Mouse (Mus musculus) 416B (cell line): ENCODE measurements around the gene Ipmk.
"Not testable (repeated sequence)": the region's sequence is repeated elsewhere in the genome, so short reads cannot be mapped to it uniquely, and the experiment has no call there.

Experiments
- DNase-seq: peaks from one replicate; pipeline ENCODE4 v3.0.0; 2011; ENCODE audit warnings: low read depth

Ipmk gene

GRCm38 (mm10) chr10:71422047-71423037 is 74.8 kb downstream of the Ipmk start:
- DNase-seq = peak; percentile 76

GRCm38 (mm10) chr10:71426740-71427139 is 79.2 kb downstream of the Ipmk start:
- DNase-seq = no peak

DNA sequence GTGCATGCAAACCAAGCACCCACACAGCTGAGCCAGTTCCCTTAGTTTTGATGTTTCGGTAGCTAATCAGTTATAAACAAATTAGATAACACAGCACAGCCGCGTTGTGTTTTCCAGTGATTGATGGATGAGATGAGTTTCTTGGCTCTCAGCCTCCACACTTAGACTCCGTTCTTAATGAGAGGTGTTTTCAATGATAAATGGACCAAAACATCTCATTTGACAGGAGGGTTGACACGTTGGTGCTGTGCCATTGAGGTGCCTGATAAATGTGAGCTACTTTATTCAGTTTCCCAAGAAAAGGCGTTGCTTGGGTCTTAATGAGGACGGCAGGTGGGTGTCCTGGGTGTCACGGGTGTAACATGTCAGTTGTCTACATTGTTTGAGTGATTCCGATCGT is 79.8 kb downstream of the Ipmk start:
- DNase-seq = no peak

GRCm38 (mm10) chr10:71428246-71428864 is 80.8 kb downstream of the Ipmk start:
- DNase-seq = no peak

DNA sequence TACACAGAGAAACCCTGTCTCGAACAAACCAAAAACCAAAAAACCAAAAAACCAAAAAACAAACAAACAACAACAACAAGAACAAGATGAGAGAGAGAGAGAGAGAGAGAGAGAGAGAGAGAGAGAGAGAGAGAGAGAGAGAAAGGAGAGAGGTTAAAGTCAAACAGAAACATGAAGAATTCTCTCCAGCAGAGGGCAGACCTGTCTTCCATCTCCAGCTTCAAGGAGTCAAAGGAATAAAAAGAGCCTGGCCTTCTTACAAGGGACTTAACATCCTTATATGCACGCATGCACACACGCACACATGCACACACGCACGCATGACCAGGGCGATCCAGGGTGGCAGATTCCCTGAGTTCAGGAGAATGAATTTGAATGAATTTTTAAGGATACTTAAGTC is 83.1 kb downstream of the Ipmk start:
- peak; percentile 46 for DNase-seq

DNA sequence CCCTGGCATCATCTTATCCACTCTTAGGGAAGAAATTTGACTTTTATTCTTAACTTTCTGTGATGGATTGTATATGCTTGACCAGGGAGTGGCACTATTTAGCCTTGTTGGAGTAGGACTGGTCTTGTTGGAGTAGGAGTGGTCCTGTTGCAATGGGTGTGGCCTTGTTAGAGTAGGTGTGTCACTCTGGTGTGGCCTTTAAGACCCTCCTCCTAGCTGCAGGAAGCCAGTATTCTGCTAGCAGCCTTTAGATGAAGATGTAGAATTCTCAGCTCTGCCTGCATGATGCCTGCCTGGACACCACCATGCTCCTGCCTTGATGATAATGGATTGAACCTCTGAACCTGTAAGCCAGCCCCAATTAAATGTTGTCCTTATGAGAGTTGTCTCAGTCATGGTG is 95.5 kb downstream of the Ipmk start:
- DNase-seq = peak; percentile 10

GRCm38 (mm10) chr10:71447661-71448060 is 100.1 kb downstream of the Ipmk start:
- DNase-seq = no peak

DNA sequence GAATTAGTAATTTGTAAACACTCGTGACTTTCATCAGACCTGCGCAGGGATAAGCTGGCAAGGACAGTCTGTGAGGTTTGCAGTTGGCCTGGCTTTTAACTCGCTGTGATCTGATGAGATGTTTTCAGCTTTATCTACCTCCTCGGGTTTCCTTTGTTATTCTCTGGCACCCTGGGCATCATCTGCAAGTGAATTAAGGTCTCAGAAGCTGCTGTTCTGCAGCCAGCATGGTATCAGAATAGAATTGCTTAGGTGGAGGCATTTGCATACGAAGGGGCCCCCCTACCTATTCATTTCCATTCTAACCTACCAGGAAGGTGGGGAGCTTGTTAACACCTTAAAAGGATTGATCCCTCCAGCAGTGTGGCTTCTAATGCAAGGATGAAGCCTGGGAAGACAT is 100.7 kb downstream of the Ipmk start:
- DNase-seq = no peak

DNA sequence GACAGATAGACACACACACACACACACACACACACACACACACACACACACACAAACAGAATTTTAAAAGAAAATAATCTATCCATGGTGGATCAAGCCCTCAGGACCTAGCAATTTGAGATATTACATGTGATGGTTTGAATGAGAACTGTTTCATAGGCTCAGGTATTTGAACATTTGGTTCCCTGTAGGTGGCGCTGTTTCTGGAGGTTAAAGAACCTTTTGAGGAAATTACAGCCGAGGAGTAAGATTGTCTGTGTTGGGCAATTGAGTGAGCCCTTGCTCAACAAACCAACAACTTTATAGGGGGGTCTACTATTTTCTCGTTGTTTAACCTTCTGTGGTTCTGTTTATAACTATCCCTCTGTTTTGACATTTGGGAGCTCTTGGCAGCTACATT is 107.8 kb downstream of the Ipmk start:
- DNase-seq = peak; percentile 27

GRCm38 (mm10) chr10:71462371-71462770 is 114.8 kb downstream of the Ipmk start:
- not testable (repeated sequence) for DNase-seq

DNA sequence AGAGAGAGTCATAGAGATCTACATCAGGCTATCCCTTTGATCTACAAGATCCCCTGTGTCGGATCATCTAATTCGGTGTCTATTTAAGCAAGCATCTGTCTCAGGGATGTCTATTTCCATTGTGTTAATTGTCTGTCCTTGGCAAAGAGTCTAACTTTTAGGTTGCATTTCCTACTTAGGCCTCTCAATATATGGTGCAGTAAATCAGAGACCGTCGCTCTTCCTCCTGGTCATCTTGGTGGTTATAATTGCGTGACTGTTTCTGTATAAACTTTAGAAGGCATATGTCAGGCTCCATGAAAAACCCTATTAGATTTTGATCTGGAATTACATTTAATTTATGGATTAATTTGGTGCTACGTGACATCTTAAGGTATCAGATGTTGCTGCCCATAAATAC is 116.9 kb downstream of the Ipmk start:
- DNase-seq = no peak

DNA sequence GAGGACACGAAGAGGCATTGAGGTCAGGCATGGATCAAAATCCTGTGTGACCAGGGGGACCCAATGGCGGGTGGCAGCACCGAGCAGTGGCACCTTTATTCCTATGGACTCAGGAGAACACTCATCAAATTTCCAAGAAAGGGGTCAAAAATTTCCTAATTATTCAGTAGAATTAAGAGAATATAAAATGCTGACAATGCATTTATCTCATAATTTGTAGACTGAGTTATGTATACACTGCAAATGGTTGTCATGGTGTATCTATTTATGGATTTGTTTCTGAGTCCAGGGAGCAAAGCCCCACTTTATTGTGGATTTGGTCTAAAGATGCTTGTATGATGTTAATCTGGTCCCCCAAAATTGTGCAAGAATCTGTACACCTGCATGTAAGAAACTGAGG is 120.8 kb downstream of the Ipmk start:
- DNase-seq = no peak

- DNase-seq = no peak
These were observed 122.2 kb downstream of the Ipmk start for GRCm38 (mm10) chr10:71469751-71470150.

DNA sequence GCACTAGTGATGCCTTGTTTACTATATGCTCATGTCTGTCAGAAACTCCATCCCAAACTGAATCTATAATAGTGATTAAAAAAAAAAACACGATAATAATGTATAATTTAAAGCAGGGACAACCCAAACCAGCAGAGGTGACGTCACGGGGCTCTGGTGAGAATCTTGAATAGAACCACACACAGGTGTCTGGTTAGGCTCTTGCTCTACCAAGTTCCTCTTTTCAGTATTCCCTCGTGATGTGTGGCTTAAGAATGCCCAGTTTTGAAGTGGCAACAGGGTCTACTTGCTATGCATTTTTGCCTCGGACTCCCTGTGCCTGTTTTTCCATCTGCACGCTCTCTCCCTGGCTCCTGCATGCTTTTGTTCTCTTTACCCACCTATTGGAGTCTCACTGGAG is 124.5 kb downstream of the Ipmk start:
- no peak for DNase-seq

- no peak for DNase-seq
These were observed 126.0 kb downstream of the Ipmk start for GRCm38 (mm10) chr10:71473590-71473989.

- DNase-seq = no peak
These were observed 129.0 kb downstream of the Ipmk start for GRCm38 (mm10) chr10:71476471-71477080.

DNA sequence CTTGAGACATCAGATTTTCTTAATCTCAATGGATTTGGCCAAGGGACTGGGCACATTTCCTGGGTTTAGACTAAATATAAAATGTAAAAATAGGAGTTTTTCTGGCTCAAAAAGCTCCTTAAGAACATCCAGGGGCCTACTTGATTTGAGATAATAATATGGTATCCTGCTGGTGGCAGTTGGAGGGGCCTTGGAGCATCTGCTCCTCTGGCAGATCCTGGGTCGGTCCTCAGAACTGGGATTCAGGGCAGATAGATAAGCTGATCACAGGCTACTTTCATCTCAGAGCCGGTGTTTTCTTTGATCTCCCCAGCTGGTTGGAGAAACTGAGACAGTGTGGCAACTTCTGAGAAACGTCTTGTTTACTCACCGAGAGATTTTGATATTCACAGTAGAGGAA is 129.6 kb downstream of the Ipmk start:
- no peak for DNase-seq

- peak; percentile 57 for DNase-seq
These were observed 132.2 kb downstream of the Ipmk start for GRCm38 (mm10) chr10:71479700-71480325.
